Mouse (Mus musculus) forelimb bud, embryonic 11.5 days (tissue): Measurements from ENCODE around the gene Nek10.
"Not testable (repeated sequence)": the region's sequence is repeated elsewhere in the genome, so short reads cannot be mapped to it uniquely, and the experiment has no call there.

Source experiments
- DNase-seq: peaks from one replicate; pipeline ENCODE4 v3.0.0-alpha.2; 2012; ENCODE audit warnings: low read depth, low spot score

Nek10 gene

GRCm38 (mm10) chr14:14870463-14870862, 67.2 kb downstream of the Nek10 start:
- DNase-seq: no peak

DNA sequence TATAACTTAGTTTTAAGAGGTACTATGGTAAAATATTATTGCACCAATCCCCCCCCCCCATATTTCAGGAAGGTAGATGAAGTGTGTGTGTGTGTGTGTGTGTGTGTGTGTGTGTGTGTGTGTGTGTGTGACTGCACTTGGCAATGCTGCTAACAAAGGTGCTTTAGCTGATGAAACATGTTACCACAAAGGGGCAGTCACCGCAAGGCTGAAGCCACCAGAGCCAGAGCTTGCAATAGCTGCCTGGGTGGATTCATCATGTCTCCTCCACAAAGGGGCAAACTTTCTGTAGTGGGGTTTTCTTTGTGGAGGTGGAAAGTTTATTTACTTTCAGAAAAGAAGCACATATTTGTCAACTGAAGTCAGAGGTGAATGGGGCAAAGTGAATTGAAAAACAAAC, 67.9 kb downstream of the Nek10 start:
- no peak for DNase-seq

GRCm38 (mm10) chr14:14871700-14872099, 68.5 kb downstream of the Nek10 start:
- no peak for DNase-seq

DNA sequence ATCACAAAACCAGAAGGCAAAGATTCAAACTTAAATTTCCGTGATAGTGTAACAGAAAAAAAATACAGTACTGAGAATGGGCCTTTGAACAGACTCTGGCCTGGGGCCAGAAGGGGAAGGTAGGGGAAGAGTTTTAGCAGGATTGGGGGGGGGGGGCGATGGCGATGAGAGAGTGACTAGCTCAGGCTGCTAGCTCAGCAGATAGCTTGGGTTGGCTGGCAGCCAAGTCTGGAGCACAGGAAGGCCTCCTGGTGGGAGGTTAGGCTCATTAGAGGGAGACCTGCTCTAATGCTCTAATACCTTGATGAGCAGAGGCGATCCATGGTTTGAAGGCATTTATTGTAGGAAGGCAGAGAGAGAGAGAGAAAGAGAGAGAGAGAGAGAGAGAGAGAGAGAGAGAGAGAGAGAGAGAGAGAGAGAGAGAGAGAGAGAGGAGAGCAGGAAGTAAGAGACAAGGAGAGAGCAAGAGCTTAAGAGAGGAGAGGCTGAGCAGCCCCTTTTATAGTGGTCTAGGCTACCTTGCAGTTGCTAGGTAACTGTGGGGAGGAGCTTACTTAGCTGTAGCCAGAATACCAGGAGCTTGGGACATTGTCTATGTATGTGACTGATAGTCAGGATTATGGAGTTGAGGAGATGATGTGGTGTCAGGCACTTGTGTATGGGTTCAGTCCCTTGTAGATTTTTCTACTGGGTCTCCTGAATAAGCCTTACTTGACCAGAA, 90.9 kb downstream of the Nek10 start:
- DNase-seq: peak; percentile 60

- DNase-seq: no peak
Observed at GRCm38 (mm10) chr14:14894776-14895175, 91.6 kb downstream of the Nek10 start.

GRCm38 (mm10) chr14:14895363-14895762, 92.1 kb downstream of the Nek10 start:
- no peak for DNase-seq

DNA sequence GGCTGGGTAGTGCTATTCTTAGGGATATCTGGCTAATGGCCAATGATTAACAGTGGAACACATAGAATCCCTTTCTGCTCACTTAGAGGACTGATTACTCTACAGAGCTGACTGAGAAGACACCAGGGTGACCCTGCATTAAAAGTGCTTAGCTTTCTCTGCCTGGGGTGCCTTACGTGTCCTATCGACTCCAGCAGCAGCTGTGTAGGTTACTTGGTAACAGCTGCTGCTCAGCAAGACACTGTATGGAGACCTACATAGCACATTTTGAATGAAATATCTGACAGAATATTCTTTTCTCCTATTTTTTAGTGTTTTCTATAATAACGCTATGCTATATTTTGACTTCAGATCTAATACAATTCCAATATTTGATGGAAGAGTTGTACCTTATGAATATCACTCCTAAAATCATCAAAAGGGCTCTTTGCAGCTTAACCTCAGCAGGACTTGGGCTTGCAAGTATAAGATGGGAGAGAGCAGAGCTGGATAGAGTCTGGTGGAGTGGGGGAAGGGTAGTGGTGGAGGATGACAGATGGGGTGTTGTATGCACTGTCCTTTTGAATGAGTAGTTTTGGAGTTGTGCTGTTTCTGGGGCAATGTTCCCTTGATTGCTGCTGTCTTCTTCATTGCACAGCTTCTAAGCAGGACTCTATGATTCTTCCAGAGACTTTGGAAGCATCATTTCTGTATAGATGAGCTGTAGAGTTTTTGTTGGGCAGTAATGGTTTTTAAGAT, 93.4 kb downstream of the Nek10 start:
- no peak for DNase-seq

GRCm38 (mm10) chr14:14904750-14905529, 101.7 kb downstream of the Nek10 start:
- peak; percentile 71 for DNase-seq

DNA sequence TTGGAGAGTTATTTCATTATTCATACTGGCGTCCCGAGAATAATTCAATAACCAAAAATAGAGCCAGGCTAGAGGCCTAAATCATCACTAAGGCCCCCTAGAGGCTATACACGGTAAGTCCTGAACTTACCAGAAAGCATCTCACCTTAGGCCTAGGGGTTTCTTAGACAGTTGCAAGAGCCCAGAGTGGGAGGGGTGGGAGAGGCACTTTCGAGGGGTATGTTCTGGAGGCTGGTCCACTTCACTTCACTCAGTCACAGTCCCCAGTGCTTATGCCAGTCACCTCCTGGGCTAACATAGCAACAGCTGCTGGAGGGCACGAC, 102.3 kb downstream of the Nek10 start:
- DNase-seq: no peak

DNA sequence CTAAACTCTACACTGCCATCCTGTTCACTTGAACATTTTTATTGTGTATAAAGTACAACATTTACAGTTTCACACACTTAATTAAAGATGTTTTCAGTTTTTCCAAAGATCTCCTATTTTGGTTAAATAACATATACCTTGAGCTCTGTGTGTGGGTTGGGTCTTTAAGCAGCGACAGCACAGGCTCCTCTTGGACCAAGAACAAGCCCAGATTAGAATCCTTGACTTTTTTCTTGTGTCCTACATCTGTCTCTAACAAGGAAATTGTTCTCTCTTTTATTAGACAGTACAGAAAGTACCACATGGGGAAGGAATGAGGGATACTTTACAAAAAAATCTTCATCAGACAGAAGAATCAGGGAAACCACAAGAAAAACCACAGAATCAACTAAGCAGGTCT, 122.4 kb downstream of the Nek10 start:
- DNase-seq: no peak

DNA sequence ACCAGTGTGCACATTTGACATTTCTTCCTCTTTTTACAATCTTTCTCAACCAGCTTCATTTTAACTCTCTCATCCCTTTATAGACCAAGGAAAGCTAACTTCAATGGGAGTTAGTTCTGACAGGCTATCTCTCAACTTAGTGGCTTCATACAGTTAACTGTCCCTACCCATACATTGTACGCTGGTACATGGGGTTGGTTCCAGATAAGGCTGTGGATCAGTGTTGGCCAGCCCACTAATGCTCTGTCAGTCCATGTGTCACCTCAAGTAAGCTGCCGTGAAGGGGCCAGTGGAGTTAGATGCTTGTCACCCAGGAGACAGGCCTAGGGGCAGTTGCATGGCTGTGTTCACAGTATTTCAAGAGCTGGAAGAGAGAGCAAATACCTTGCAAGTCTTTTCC, 124.3 kb downstream of the Nek10 start:
- DNase-seq: no peak

GRCm38 (mm10) chr14:14934977-14935376, 131.8 kb downstream of the Nek10 start:
- DNase-seq: no peak

GRCm38 (mm10) chr14:14945930-14946329, 142.7 kb downstream of the Nek10 start:
- no peak for DNase-seq

- DNase-seq: no peak
Observed at GRCm38 (mm10) chr14:14949023-14949422, 145.8 kb downstream of the Nek10 start.

DNA sequence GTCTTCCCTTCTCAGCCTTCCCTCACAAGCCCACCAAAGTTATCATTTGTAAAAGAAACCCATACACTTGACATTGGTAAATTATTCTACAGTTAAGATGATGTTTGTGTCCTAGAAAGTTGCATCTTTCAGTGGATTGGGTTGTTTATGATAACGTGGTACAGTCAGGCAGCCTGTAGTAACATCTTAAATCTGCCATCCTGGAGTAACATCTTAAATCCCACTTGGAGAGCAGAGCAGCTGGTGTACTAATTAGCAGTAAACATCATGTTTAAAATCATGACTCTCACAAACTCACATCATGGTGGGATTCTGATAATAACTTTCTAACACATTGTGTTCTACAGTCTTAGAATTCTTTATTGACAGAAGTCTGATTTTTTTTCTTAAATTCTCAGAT, 148.6 kb downstream of the Nek10 start:
- no peak for DNase-seq

DNA sequence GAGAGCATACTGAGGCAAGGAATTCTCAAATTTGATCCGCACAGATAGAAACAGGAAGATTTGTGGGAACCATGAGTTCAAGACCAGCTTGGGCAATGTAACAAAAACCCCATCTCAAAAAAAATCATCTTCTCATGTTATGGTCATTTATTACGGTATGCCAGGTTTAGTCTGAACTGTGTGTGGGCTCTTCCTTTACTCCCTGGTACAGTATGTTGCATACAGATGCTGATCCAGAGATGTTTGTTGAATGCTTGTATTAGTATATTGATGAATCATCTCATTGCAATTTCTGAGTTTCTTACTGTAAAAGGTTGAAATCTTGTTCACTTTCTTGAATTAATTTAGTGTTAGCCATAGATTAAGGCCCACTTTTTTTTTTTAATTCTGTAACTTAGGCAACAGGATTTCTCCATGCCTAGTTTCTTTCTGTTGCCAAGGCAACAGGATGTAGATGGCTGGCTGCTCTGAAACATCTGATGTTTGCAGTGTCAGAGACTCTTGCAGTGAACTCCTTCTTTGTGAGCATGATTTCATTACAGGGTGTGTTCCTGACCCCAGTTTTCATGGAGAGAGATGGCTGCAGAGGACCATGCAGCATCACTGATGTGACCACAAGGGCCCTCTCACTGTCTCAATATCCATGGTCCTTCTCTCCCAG, 156.7 kb downstream of the Nek10 start:
- no peak for DNase-seq

DNA sequence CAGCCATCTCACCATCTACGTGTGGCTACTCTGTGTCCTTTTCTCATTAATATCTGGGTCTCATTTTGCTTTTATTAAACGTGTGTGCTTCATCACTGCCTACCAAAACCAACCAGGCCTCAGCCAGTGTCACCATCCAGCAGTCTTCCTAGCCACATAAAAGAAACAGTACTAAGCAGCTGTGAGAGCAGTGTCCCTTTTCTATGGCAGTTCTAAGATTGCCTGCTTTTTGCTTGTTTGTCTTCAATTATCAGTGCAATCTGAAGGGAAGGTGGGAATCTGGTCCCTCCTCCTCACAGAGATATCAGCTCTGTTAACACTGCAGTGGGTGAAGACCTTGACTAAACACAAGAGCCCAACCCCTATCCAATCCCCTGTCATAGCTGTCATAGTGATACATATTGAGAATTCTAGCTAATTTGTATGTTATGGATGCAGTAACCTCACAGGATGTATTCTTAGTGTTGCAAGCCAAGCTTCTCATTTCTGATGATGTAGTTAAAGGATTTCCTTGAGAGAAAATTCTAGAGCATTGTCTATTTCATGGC, 157.3 kb downstream of the Nek10 start:
- no peak for DNase-seq

DNA sequence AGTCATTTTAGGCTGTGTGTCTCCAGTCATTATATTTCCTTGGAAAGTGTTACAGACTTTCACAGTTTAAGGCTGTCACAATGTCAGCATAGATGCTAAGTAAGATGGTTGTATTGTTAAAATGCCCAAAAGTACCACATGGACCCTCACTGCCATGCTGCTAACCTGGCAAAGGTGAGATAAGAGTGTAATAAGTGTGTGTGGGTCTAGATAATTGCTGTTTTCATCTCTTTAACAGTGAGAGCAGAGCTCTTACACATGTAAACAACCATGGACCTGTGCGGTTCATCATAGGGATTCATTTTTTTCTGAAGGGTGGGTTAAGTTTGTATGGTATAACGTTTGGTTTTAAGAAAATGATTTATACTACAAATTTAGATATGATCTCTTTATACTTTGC, 167.4 kb downstream of the Nek10 start:
- no peak for DNase-seq

DNA sequence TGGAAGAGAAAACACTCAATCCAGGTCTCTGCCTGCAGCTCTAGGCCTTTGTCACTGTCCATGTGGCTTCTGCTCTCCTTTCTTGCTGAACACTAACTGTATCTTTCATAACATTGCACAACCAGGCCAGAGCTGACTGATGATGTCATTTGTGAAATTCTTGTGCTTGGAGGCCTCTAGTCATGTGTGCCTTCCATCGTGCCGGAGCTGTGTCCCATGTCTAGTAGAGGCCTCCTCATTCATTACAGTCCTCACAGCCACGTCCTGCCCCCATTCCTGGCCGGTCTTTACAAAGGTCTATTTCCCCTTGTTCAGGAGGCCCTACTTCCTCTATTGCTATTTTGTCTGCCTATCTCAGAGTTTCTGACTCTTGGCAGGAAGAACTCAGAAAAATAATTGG, 167.8 kb downstream of the Nek10 start:
- no peak for DNase-seq

DNA sequence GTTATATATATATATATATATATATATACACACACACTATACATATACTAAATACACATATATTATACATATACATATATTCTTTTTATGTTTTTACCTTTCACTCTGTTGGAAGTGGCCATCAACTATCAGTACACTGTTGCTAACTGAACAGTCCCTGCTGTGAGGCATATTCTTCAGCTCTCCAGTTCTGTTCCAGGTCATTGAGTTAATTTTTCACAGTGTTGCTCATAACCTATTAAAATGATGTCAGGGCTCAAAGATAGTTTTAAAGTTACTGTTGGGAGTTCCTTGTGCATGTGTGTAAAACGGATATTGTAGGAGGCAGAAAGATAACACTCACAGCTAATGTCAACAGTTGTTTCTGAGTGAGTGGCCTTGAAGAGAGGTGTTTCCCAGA, 170.9 kb downstream of the Nek10 start:
- DNase-seq: no peak

DNA sequence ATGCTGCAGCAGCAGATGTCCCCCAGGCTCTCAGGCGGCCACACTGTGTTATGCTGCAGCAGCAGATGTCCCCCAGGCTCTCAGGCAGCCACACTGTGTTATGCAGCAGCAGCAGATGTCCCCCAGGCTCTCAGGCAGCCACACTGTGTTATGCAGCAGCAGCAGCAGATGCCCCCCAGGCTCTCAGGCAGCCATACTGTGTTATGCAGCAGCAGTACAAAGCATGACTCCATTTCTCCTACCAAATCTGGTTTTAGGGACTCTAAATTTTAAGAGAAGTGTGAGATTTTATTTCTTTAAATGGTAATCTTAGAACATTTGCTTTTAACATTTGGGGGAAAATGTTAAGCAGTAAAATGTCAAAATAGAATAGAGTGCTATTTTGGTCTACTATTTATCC, 180.9 kb downstream of the Nek10 start:
- DNase-seq: not testable (repeated sequence)
